Mouse (Mus musculus) erythroblast, embryonic 14.5 days (primary cell): Measurements from ENCODE around the gene 9330182L06Rik.

Experiments used
- GATA1 ChIP-seq: IDR thresholded peaks from 2 replicates; pipeline ENCODE4 v1.6.1; 2012; ENCODE audit warnings: low read length, inconsistent platforms, mixed read lengths
- TAL1 ChIP-seq: IDR thresholded peaks from 3 replicates; pipeline ENCODE4 v1.6.1; 2012; ENCODE audit warnings: low read length, inconsistent platforms, mixed read lengths

DNA sequence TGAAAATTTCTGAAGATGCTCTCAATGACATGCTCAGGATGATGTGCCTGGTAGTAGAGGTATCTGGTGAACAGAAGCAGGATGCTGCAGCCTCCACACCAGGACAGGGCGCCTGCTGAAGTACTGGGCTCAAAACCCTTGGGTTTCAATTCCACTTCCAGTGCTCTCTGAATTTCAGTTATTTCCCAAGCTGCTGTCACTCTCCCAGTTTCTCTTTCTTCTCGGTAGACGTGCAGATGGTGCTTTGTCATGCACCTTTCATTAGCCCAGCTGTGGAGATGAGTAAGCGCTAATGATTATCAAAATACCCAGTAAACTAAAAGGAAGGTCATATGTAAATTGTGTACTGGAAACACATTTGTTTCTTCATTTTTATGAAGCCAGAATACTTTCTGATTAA lies 80.6 kb downstream of the 9330182L06Rik start:
- no peak for TF ChIP-seq GATA1
- no peak for TF ChIP-seq TAL1
